ENCODE assay signal across 8 mouse cellular contexts in genomic region chr10:62980039-62980954, GRCm38 (mm10). TPM values are rescaled to one million over a fixed set of nuclear protein-coding genes. Genes with fewer than 3 reads are reported as not detected.
DNase-seq lines count a peak whose midpoint lies in the region; ATAC-seq and TF ChIP-seq lines count a peak whose summit lies in the region.

TSS of gene Rufy2 (plus strand) at chr10:62980223.

- peaks cover 26% of the 10 kb centered on the region for H3K36me3 ChIP-seq in G1E (replicated peaks)
- H3K36me3 ChIP-seq in forebrain, embryonic 16.5 days (ENCODE audit: control insufficient read depth, insufficient read depth): peaks cover 4% of the 10 kb centered on the region; the same call in 1 of the 2 replicates
- peaks cover 26% of the 10 kb centered on the region for H3K36me3 ChIP-seq in neural tube, embryonic 15.5 days

- ATAC-seq in G1E (ENCODE audit: extremely low read depth, insufficient number of reproducible peaks, low FRiP score, poor library complexity, severe bottlenecking): 0 out of 2 replicates have a peak, but pooled peaks have one; percentile 28
- peak; percentile 93 for ATAC-seq in forebrain, embryonic 16.5 days
- ATAC-seq in neural tube, embryonic 15.5 days (ENCODE audit: low FRiP score): peak; percentile 96

- no peaks in the 10 kb centered on the region for H3K27me3 ChIP-seq in G1E (ENCODE audit: insufficient read depth, low read length)
- H3K27me3 ChIP-seq in forebrain, embryonic 16.5 days (replicated peaks; ENCODE audit: control insufficient read depth, insufficient read depth, low read length): no peaks in the 10 kb centered on the region
- H3K27me3 ChIP-seq in neural tube, embryonic 15.5 days (replicated peaks): no peaks in the 10 kb centered on the region

- TF ChIP-seq CTCF in G1E (IDR thresholded peaks at IDR 0.05; ENCODE audit: low read depth, low read length): no peak
- TF ChIP-seq CTCF in layer of hippocampus, adult 2 months (conservative IDR thresholded peaks at IDR 0.05): peak; percentile 89
- peak; percentile 35; the same call in 1 of the 2 replicates for TF ChIP-seq CTCF in lung, adult 2 months (IDR thresholded peaks at IDR 0.05; ENCODE audit: insufficient read depth, low read length)

- peak; percentile 55 for DNase-seq in G1E (ENCODE audit: low spot score)
- DNase-seq in cerebellum, adult 18-20 months: peak; percentile 96 to 98
- DNase-seq in heart, postnatal 36 days: peak; percentile 88
- peak; percentile 81 to 90 for DNase-seq in layer of hippocampus, adult 2 months (ENCODE audit: low spot score in 2 of 2)
- DNase-seq in lung, adult 2 months: peak; percentile 74
- DNase-seq in testis, postnatal 10 days (ENCODE audit: low spot score): peak; percentile 93

- H3K9me3 ChIP-seq in G1E (replicated peaks): no peaks in the 10 kb centered on the region
- H3K9me3 ChIP-seq in forebrain, embryonic 16.5 days (ENCODE audit: control insufficient read depth, low read length): no peaks in the 10 kb centered on the region
- H3K9me3 ChIP-seq in neural tube, embryonic 15.5 days (replicated peaks): no peaks in the 10 kb centered on the region

- peak within 1 kb of the TSS; percentile 76 for H3K4me3 ChIP-seq in G1E (ENCODE audit: low read depth, low read length)
- peak within 1 kb of the TSS; percentile 85 for H3K4me3 ChIP-seq in forebrain, embryonic 16.5 days (replicated peaks; ENCODE audit: low read length)
- peak within 1 kb of the TSS; percentile 93 for H3K4me3 ChIP-seq in layer of hippocampus, adult 2 months
- peak within 1 kb of the TSS; percentile 83 for H3K4me3 ChIP-seq in lung, adult 2 months (replicated peaks; ENCODE audit: extremely low read depth, low read depth, low read length)
- H3K4me3 ChIP-seq in neural tube, embryonic 15.5 days (replicated peaks): peak within 1 kb of the TSS; percentile 98

- H3K9ac ChIP-seq in forebrain, embryonic 16.5 days (replicated peaks; ENCODE audit: low read depth, low read length): peak within 1 kb of the TSS; percentile 98
- peak within 1 kb of the TSS; percentile 97 for H3K9ac ChIP-seq in neural tube, embryonic 15.5 days (replicated peaks)

- peak within 1 kb of the TSS; percentile 71 for H3K4me2 ChIP-seq in forebrain, embryonic 16.5 days (ENCODE audit: low read length)
- H3K4me2 ChIP-seq in neural tube, embryonic 15.5 days: peak within 1 kb of the TSS; percentile 66

- 0% methylated on average over 70 of the region's 77 CpGs for WGBS in forebrain, embryonic 16.5 days
- WGBS in lung, adult 2 months: under 1% methylated on average over 73 of the region's 77 CpGs
- under 1% methylated on average over 75 of the region's 77 CpGs for WGBS in neural tube, embryonic 15.5 days

- intact Hi-C loops in heart, postnatal 36 days (cut with DNase I): loop anchor here (2.0 kb wide), 1 partner anchor 43 kb away; no protein-coding TSS in a partner anchor

- peaks cover 8% of the 10 kb centered on the region for H3K4me1 ChIP-seq in G1E (ENCODE audit: insufficient read depth, low read depth, low read length)
- peaks cover 12% of the 10 kb centered on the region for H3K4me1 ChIP-seq in forebrain, embryonic 16.5 days (replicated peaks; ENCODE audit: control insufficient read depth, insufficient read depth, low read length)
- peaks cover 4% of the 10 kb centered on the region; the same call in 1 of the 2 replicates for H3K4me1 ChIP-seq in lung, adult 2 months (ENCODE audit: control insufficient read depth, insufficient read depth, low read length)
- H3K4me1 ChIP-seq in neural tube, embryonic 15.5 days: peaks cover 20% of the 10 kb centered on the region

- TF ChIP-seq POLR2A in lung, adult 2 months (IDR thresholded peaks at IDR 0.05; ENCODE audit: borderline replicate concordance, extremely low read depth, low read depth, low read length): no peak; the same call in 1 of the 2 replicates

- H3K27ac ChIP-seq in forebrain, embryonic 16.5 days (ENCODE audit: low read length): peak within 1 kb of the TSS; percentile 84
- H3K27ac ChIP-seq in layer of hippocampus, adult 2 months: peak within 1 kb of the TSS; percentile 97
- H3K27ac ChIP-seq in neural tube, embryonic 15.5 days (replicated peaks): peak within 1 kb of the TSS; percentile 92

RNA-seq across cellular contexts. Expression of gene Rufy2, which starts in this region (rescaled TPM):
- total RNA-seq in G1E (2014; fragmentation: Nextera tagmentation) (4.7 and 6.5 TPM in 2 replicates), G1E (2017) (5.8 and 5.9 TPM in 2 replicates)
- 0.47 and 0.57 TPM in 2 replicates for polyA plus RNA-seq in G1E (2012)
- 60.5 and 73.0 TPM in 2 replicates for polyA plus RNA-seq in forebrain, embryonic 16.5 days (2015; fragmentation: Nextera tagmentation; extraction: Ambion mirVana)
- total RNA-seq in heart, postnatal 36 days (2021): 10 to 100 TPM; 10.4 to 11.8 TPM
- 10 to 100 TPM; 83.2 to 90.5 TPM for total RNA-seq in layer of hippocampus, adult 2 months (2021)
- polyA plus RNA-seq in lung, adult 2 months (2012; rRNA removed): 2.6 and 4.4 TPM in 2 replicates
- polyA plus RNA-seq in neural tube, embryonic 15.5 days (2015; fragmentation: Nextera tagmentation; extraction: Ambion mirVana): 59.5 and 61.5 TPM in 2 replicates

Comparison
In these comparisons a context has a peak if more than half of its experiments do, and no peak if none do; other contexts are left out.
1. Peak in every context shown above with its lines: DNase-seq, ATAC-seq, H3K4me3 ChIP-seq and H3K27ac ChIP-seq.
2. RNA of gene Rufy2 (total RNA-seq): 83.2 to 90.5 TPM in layer of hippocampus, adult 2 months; 10.4 to 11.8 TPM in heart, postnatal 36 days and 4.7 to 6.5 TPM in G1E; every median in the first group is over 4 times any median in the second.
3. RNA of gene Rufy2 (polyA plus RNA-seq): 60.5 to 73.0 TPM in forebrain, embryonic 16.5 days and 59.5 to 61.5 TPM in neural tube, embryonic 15.5 days; 2.6 to 4.4 TPM in lung, adult 2 months and 0.47 to 0.57 TPM in G1E; every median in the first group is over 10 times any median in the second.
4. ATAC-seq: peak in every context shown above with its lines; median percentile 96 in neural tube, embryonic 15.5 days; 93 in forebrain, embryonic 16.5 days; 28 in G1E.